ENCODE assay signal across 7 mouse cellular contexts in the genomic region with DNA sequence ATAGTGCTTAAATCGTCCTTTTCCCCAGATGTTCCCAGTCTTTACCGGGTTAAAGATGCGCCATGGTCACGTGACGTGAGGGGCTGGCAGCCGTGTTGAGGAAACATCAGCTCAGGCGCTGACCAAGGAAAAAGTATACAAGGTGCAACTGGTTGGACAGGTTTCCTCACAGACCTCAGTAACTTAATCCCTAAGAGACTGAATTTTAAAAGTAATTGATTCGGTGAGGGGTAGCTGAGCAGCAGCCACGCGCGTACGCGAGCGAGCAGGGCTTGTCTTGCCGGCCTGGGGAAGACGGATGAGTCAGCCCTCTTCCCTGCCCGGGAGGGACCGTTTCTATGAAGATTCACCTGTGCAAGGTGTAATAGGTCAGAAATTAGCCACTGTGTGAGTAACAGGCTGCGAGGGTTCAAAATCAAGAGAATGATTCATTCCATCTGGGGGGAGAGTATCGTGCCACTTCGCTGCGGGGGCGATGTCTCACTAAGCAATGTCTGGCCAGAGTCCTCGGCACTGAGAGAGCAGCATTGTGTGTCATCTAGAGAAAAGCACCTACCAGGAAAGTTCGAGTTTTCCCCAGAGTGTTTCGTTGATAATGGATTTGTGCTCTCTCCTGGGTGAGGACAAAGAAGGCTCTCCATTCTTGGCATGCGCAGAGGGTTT. TPM values are rescaled to one million over a fixed set of nuclear protein-coding genes. Genes with fewer than 3 reads are reported as not detected.
DNase-seq lines count a peak whose midpoint lies in the region; ATAC-seq and TF ChIP-seq lines count a peak whose summit lies in the region.

No protein-coding gene starts in this region.

- H3K9me3 ChIP-seq in forebrain, embryonic 15.5 days, result no peaks in the 10 kb centered on the region
- no peaks in the 10 kb centered on the region for H3K9me3 ChIP-seq in kidney, postnatal 0 days (replicated peaks; ENCODE audit: low read length)
- H3K9me3 ChIP-seq in midbrain, embryonic 13.5 days, result no peaks in the 10 kb centered on the region

- no peaks in the 10 kb centered on the region for H3K36me3 ChIP-seq in testis, adult 2 months (ENCODE audit: control insufficient read depth, insufficient read depth, low read length)
- H3K36me3 ChIP-seq in forebrain, embryonic 15.5 days, result no peaks in the 10 kb centered on the region
- H3K36me3 ChIP-seq in kidney, postnatal 0 days (ENCODE audit: insufficient read depth, low read length), result no peaks in the 10 kb centered on the region
- no peaks in the 10 kb centered on the region for H3K36me3 ChIP-seq in midbrain, embryonic 13.5 days

- no peak for TF ChIP-seq POLR2A in testis, adult 2 months (IDR thresholded peaks at IDR 0.05; ENCODE audit: control insufficient read depth, low read depth, low read length)

- H3K4me2 ChIP-seq in forebrain, embryonic 15.5 days (replicated peaks), result peak overlapping the region; percentile 44
- peak overlapping the region; percentile 48 for H3K4me2 ChIP-seq in kidney, postnatal 0 days (ENCODE audit: low read length)
- H3K4me2 ChIP-seq in midbrain, embryonic 13.5 days (replicated peaks), result peak overlapping the region; percentile 51

- DNase-seq in testis, postnatal 10 days (ENCODE audit: low spot score), result no peak
- peak; percentile 44 for DNase-seq in kidney, postnatal 0 days (ENCODE audit: low spot score)
- no peak for DNase-seq in layer of hippocampus, postnatal 36 days
- DNase-seq in cerebellum, adult 9-11 months, result no peak

- ATAC-seq in forebrain, embryonic 15.5 days (replicated peaks), result no peak
- ATAC-seq in kidney, postnatal 0 days (replicated peaks; ENCODE audit: low FRiP score, low read depth), result peak; percentile 34; the same call in 1 of the 2 replicates
- no peak for ATAC-seq in midbrain, embryonic 13.5 days

- H3K4me1 ChIP-seq in testis, adult 2 months (ENCODE audit: control insufficient read depth, insufficient read depth, low read length), result peaks cover 10% of the 10 kb centered on the region
- peaks cover 25% of the 10 kb centered on the region for H3K4me1 ChIP-seq in forebrain, embryonic 15.5 days
- peaks cover 9% of the 10 kb centered on the region; the same call in 1 of the 2 replicates for H3K4me1 ChIP-seq in kidney, postnatal 0 days (replicated peaks; ENCODE audit: insufficient read depth, low read length)
- peaks cover 14% of the 10 kb centered on the region for H3K4me1 ChIP-seq in midbrain, embryonic 13.5 days (replicated peaks)

- peak overlapping the region; percentile 45 for H3K9ac ChIP-seq in forebrain, embryonic 15.5 days (replicated peaks)
- no peak overlapping the region for H3K9ac ChIP-seq in kidney, postnatal 0 days (ENCODE audit: low read depth, low read length)
- H3K9ac ChIP-seq in midbrain, embryonic 13.5 days (replicated peaks), result peak overlapping the region; percentile 34

- peak overlapping the region; percentile 2; the same call in 1 of the 2 replicates for H3K4me3 ChIP-seq in testis, adult 2 months (ENCODE audit: control insufficient read depth, low read depth, low read length)
- peak overlapping the region; percentile 35 for H3K4me3 ChIP-seq in forebrain, embryonic 15.5 days
- H3K4me3 ChIP-seq in kidney, postnatal 0 days (replicated peaks; ENCODE audit: low read depth, low read length), result no peak overlapping the region; the same call in 1 of the 2 replicates
- H3K4me3 ChIP-seq in midbrain, embryonic 13.5 days (replicated peaks), result peak overlapping the region; percentile 29

- no peak overlapping the region for H3K27ac ChIP-seq in testis, adult 2 months (ENCODE audit: control insufficient read depth, insufficient read depth, low read depth, low read length)
- peak overlapping the region; percentile 34; the same call in 1 of the 2 replicates for H3K27ac ChIP-seq in forebrain, embryonic 15.5 days (replicated peaks)
- peak overlapping the region; percentile 39; the same call in 1 of the 2 replicates for H3K27ac ChIP-seq in kidney, postnatal 0 days
- H3K27ac ChIP-seq in midbrain, embryonic 13.5 days, result no peak overlapping the region

- H3K27me3 ChIP-seq in testis, adult 2 months (ENCODE audit: control insufficient read depth, insufficient read depth, low read length), result peaks cover 3% of the 10 kb centered on the region
- H3K27me3 ChIP-seq in forebrain, embryonic 15.5 days, result no peaks in the 10 kb centered on the region
- no peaks in the 10 kb centered on the region for H3K27me3 ChIP-seq in kidney, postnatal 0 days (ENCODE audit: insufficient read depth, low read length)
- no peaks in the 10 kb centered on the region for H3K27me3 ChIP-seq in midbrain, embryonic 13.5 days

- 43% methylated on average over 27 of the region's 27 CpGs for WGBS in forebrain, embryonic 15.5 days
- 26% methylated on average over 27 of the region's 27 CpGs for WGBS in kidney, postnatal 0 days
- 41% methylated on average over 27 of the region's 27 CpGs for WGBS in midbrain, embryonic 13.5 days

- no peak for TF ChIP-seq CTCF in testis, adult 2 months (IDR thresholded peaks at IDR 0.05; ENCODE audit: control insufficient read depth, insufficient read depth, insufficient replicate concordance, low read depth, low read length)
- no peak for TF ChIP-seq CTCF in kidney, postnatal 0 days (IDR thresholded peaks at IDR 0.05; ENCODE audit: low read depth)

RNA-seq across cellular contexts. Expression of gene Epcam, which starts 26.1 kb away (rescaled TPM):
- polyA plus RNA-seq in testis, adult 2 months (2012; rRNA removed), result 17.8 and 20.2 TPM in 2 replicates
- 1.7 and 1.9 TPM in 2 replicates for polyA plus RNA-seq in forebrain, embryonic 15.5 days (2015; fragmentation: Nextera tagmentation; extraction: Ambion mirVana)
- 409 and 412 TPM in 2 replicates for polyA plus RNA-seq in kidney, postnatal 0 days (2015; fragmentation: Nextera tagmentation; extraction: Ambion mirVana)
- 2.8 and 3.6 TPM in 2 replicates for polyA plus RNA-seq in midbrain, embryonic 13.5 days (2015; fragmentation: Nextera tagmentation; extraction: Ambion mirVana)
- total RNA-seq in layer of hippocampus, postnatal 36 days (2021), result under 1 TPM; 0.32 to 0.43 TPM

Comparison
In these comparisons a context has a peak if more than half of its experiments do, and no peak if none do; other contexts are left out.
1. H3K27ac ChIP-seq: peak in forebrain, embryonic 15.5 days (single experiment) and kidney, postnatal 0 days (single experiment); none in testis, adult 2 months (single experiment) and midbrain, embryonic 13.5 days (single experiment).
2. RNA of gene Epcam, which starts 26.1 kb away (polyA plus RNA-seq): 409 to 412 TPM in kidney, postnatal 0 days; 17.8 to 20.2 TPM in testis, adult 2 months, 2.8 to 3.6 TPM in midbrain, embryonic 13.5 days and 1.7 to 1.9 TPM in forebrain, embryonic 15.5 days; every median in the first group is over 10 times any median in the second.
3. Peak in every context shown above with its lines, with median percentiles within 50 percentile points of each other: H3K4me2 ChIP-seq.